Mouse (Mus musculus) E14TG2a.4 (cell line): ENCODE data around the gene Prss22.

ENCODE experiments used
- H3K27me3 ChIP-seq: 2 replicates; pipeline ENCODE4 v1.6.1; 2014; ENCODE audit warnings: low read length, control low read depth; ENCODE audit not compliant: insufficient read depth
- H3K36me3 ChIP-seq: 2 replicates; pipeline ENCODE4 v1.6.1; 2014; ENCODE audit warnings: low read length, control low read depth; ENCODE audit not compliant: insufficient read depth
- H3K4me1 ChIP-seq: replicated peaks from 2 replicates; pipeline ENCODE4 v1.6.1; 2014; ENCODE audit warnings: low read depth, low read length, control low read depth
- H3K4me3 ChIP-seq: replicated peaks from 2 replicates; pipeline ENCODE4 v1.5.1; 2014; ENCODE audit warnings: mild to moderate bottlenecking, low read length
- H3K9me3 ChIP-seq: 2 replicates; pipeline ENCODE4 v1.6.1; 2014; ENCODE audit warnings: low read length, control low read depth
- CTCF ChIP-seq: conservative IDR thresholded peaks from 2 replicates; pipeline ENCODE4 v1.5.1; 2014; ENCODE audit warnings: low read length
- NANOG ChIP-seq: IDR thresholded peaks from 2 replicates; pipeline ENCODE4 v1.6.1; 2014; ENCODE audit warnings: borderline replicate concordance, low read length, mixed read lengths
- POU5F1 ChIP-seq: IDR thresholded peaks from 2 replicates; pipeline ENCODE4 v1.6.1; 2014; ENCODE audit warnings: low read length, borderline replicate concordance

Prss22 gene

GRCm38 (mm10) chr17:24006930-24007329, 9.0 kb upstream of the Prss22 start:
- Histone ChIP-seq H3K4me3 (no peak overlapping the region), H3K4me1 (peaks cover 20% of the 10 kb centered on the region), H3K36me3 (no peaks in the 10 kb centered on the region), H3K27me3 (peaks cover 15% of the 10 kb centered on the region; the same call in 1 of the 2 replicates), H3K9me3 (no peaks in the 10 kb centered on the region)
- TF ChIP-seq POU5F1 (no peak), NANOG (no peak), CTCF (no peak)

- TF ChIP-seq CTCF (no peak), NANOG (no peak), POU5F1 (no peak)
- no peaks in the 10 kb centered on the region for H3K36me3 ChIP-seq
- H3K4me3 ChIP-seq, result no peak overlapping the region
- peaks cover 16% of the 10 kb centered on the region; the same call in 1 of the 2 replicates for H3K27me3 ChIP-seq
- no peaks in the 10 kb centered on the region for H3K9me3 ChIP-seq
- H3K4me1 ChIP-seq, result peaks cover 24% of the 10 kb centered on the region
Measured at GRCm38 (mm10) chr17:24005049-24005448, 7.1 kb upstream of the Prss22 start.

DNA sequence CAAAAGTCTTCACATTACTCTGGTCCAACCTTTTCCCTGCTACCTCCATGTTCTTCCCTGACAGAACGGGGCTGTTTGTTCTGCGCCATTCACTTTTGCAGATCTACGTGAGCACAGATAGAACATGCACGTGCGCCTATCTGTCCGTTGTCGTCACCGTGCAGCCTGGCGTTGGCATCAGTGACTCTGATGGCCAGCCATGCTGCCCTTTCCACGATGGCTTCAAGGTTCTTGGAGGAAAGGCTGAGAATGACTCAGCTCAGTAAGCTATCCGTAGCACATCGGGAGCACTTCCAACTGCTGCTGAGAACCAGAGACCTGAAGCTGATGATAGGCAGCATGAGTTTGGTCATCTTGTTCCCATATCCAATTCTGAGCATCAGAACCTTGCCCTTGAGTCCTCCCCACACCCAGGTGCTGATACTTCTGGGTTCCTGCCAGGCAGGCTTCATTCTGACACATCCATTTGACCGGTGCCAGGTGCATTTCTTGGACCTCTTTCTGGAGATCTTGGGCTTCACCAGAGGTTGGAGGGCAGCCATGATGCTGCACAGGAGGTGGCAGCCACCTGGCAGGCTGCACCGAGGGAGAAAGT, 6.3 kb upstream of the Prss22 start:
- H3K4me3 ChIP-seq, result no peak overlapping the region
- TF ChIP-seq CTCF (no peak), NANOG (no peak), POU5F1 (no peak)
- H3K27me3 ChIP-seq, result peaks cover 14% of the 10 kb centered on the region; the same call in 1 of the 2 replicates

DNA sequence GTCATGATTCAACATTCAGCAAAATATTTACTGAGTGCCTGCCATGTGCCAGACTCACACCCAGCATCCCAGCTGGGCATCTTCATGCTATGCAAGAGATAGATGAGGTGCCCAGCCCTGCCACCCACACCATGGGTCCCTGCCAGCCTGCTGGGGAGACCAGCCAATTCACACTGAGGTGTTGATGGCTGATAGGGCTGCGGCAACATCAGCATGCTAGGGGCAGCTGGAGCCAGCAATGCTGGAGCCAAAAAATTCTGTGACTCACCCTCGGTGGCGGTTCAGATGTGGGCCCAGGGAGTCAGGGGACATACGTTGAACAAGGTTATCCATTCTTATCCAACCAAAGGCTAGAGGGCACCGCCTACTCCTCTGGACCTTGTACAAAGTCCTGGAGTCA, 2.5 kb upstream of the Prss22 start:
- H3K27me3 ChIP-seq, result peaks cover 8% of the 10 kb centered on the region
- H3K9me3 ChIP-seq, result 0 out of 2 replicates have a peak, but pooled peaks cover 3% of the 10 kb centered on the region
- TF ChIP-seq CTCF, result no peak
- no peak for TF ChIP-seq POU5F1
- TF ChIP-seq NANOG, result no peak
- H3K4me1 ChIP-seq, result peaks cover 23% of the 10 kb centered on the region
- H3K4me3 ChIP-seq, result no peak overlapping the region
- no peaks in the 10 kb centered on the region for H3K36me3 ChIP-seq

More for the DNA sequence above, 6.3 kb upstream of the Prss22 start:
- Histone ChIP-seq H3K4me1 (peaks cover 27% of the 10 kb centered on the region), H3K36me3 (no peaks in the 10 kb centered on the region), H3K9me3 (no peaks in the 10 kb centered on the region)

GRCm38 (mm10) chr17:23998383-23998782, 483 bp upstream of the Prss22 start:
- Histone ChIP-seq H3K9me3 (0 out of 2 replicates have a peak, but pooled peaks cover 3% of the 10 kb centered on the region), H3K4me3 (no peak overlapping the region), H3K4me1 (peaks cover 29% of the 10 kb centered on the region), H3K27me3 (peaks cover 21% of the 10 kb centered on the region), H3K36me3 (no peaks in the 10 kb centered on the region)
- TF ChIP-seq CTCF, result no peak
- no peak for TF ChIP-seq POU5F1
- TF ChIP-seq NANOG, result no peak

GRCm38 (mm10) chr17:23995421-23995820, 2.5 kb downstream of the Prss22 start:
- Histone ChIP-seq H3K4me1 (peaks cover 46% of the 10 kb centered on the region), H3K27me3 (peaks cover 18% of the 10 kb centered on the region), H3K9me3 (0 out of 2 replicates have a peak, but pooled peaks cover 3% of the 10 kb centered on the region), H3K4me3 (no peak overlapping the region), H3K36me3 (no peaks in the 10 kb centered on the region)
- TF ChIP-seq CTCF (no peak), POU5F1 (no peak), NANOG (no peak)

GRCm38 (mm10) chr17:23994667-23995066, 3.2 kb downstream of the Prss22 start:
- peaks cover 20% of the 10 kb centered on the region for H3K27me3 ChIP-seq
- no peak for TF ChIP-seq POU5F1
- TF ChIP-seq NANOG, result no peak
- no peak for TF ChIP-seq CTCF
- peaks cover 53% of the 10 kb centered on the region for H3K4me1 ChIP-seq
- no peak overlapping the region for H3K4me3 ChIP-seq
- H3K36me3 ChIP-seq, result no peaks in the 10 kb centered on the region
- 0 out of 2 replicates have a peak, but pooled peaks cover 3% of the 10 kb centered on the region for H3K9me3 ChIP-seq

DNA sequence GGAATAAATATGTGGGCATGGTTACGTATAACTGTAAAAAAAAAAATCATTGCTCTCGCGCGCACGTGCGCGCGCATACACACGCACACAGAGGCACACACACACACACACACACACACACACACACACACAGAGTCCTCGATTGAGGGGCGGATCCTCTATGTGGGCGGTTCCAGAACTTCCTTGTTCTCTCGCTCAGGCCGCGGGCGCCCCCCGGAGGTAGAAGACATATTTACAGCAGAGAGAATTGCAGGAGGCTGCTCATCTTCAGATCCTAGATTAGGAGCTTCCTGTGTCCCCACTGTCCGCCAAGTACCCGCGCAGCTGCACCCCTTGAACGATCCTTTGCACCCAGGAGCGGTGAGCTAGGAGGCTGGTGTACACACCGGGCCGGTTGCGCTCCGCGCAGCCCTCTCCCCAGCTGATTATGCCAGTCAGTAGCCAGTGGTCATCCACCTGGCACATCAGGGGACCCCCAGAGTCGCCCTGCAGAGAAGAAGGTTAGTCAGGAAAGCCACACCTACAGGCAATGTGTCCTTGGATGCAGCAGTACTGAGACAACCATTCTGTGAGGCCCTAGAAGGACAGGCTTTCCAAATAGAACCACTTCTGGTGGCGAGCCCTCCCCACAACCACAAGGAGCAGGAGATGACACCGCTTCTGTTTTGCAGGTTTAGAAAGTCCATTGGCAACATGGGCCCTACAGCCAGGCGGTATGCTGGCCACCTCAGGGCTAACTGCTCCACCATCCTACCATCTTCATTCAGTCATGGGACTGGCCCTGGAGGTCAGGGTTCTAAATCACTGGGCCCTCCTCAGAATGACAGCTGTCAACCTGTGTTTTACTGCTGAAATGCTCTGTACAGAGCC, 4.1 kb downstream of the Prss22 start:
- no peak for TF ChIP-seq POU5F1
- TF ChIP-seq CTCF, result peak; percentile 51
- no peak for TF ChIP-seq NANOG
- peaks cover 22% of the 10 kb centered on the region for H3K27me3 ChIP-seq
- 0 out of 2 replicates have a peak, but pooled peaks cover 3% of the 10 kb centered on the region for H3K9me3 ChIP-seq
- H3K4me3 ChIP-seq, result peak overlapping the region; percentile 55
- no peaks in the 10 kb centered on the region for H3K36me3 ChIP-seq
- peaks cover 48% of the 10 kb centered on the region for H3K4me1 ChIP-seq
